Mouse (Mus musculus) heart, embryonic 10.5 days (tissue): ENCODE results near the gene Cda. TPM values are rescaled to one million over a fixed set of nuclear protein-coding genes. Genes with fewer than 3 reads are reported as not detected.
"Not testable (repeated sequence)": the region's sequence is repeated elsewhere in the genome, so short reads cannot be mapped to it uniquely, and the experiment has no call there.

Experiments
- DNase-seq: peaks from one replicate; pipeline ENCODE4 v3.0.0-alpha.2; 2017; ENCODE audit warnings: low spot score
- H3K27ac ChIP-seq: fragments of 300-500 bp; sonication (generic); 2 replicates; pipeline ENCODE4 v1.5.1; 2016; ENCODE audit warnings: mild to moderate bottlenecking
- H3K27me3 ChIP-seq: fragments of 300-500 bp; sonication (generic); 2 replicates; pipeline ENCODE4 v1.6.1; 2016; ENCODE audit warnings: mild to moderate bottlenecking; ENCODE audit not compliant: poor library complexity, insufficient read depth, severe bottlenecking
- H3K36me3 ChIP-seq: fragments of 300-500 bp; sonication (generic); 2 replicates; pipeline ENCODE4 v1.6.1; 2016; ENCODE audit warnings: mild to moderate bottlenecking, moderate library complexity
- H3K4me1 ChIP-seq: fragments of 300-500 bp; sonication (generic); 2 replicates; pipeline ENCODE4 v1.6.1; 2016; ENCODE audit warnings: mild to moderate bottlenecking
- H3K4me3 ChIP-seq: fragments of 300-500 bp; sonication (generic); 2 replicates; pipeline ENCODE4 v1.5.1; 2016; ENCODE audit warnings: mild to moderate bottlenecking, moderate library complexity
- H3K9me3 ChIP-seq: fragments of 300-500 bp; sonication (generic); 2 replicates; pipeline ENCODE4 v1.6.1; 2016; ENCODE audit warnings: mild to moderate bottlenecking, moderate library complexity
- WGBS: fragments of 180-500 bp; shearing (Covaris S2); methylation state at CpG from one replicate; pipeline ENCODE4 v1.1.7; 2016; 5-methylcytosine and 5-hydroxymethylcytosine counted together
- polyA plus RNA-seq: library from polyadenylated mRNA; unstranded; fragments of >200 nt; fragmentation: Nextera tagmentation; extraction: Ambion mirVana; gene quantifications from 2 replicates; pipeline ENCODE4 v1.2.1, GENCODE M21; 2016

Cda gene
- polyA plus RNA-seq, 1 experiment from 2014 or later = 5.2 TPM

DNA sequence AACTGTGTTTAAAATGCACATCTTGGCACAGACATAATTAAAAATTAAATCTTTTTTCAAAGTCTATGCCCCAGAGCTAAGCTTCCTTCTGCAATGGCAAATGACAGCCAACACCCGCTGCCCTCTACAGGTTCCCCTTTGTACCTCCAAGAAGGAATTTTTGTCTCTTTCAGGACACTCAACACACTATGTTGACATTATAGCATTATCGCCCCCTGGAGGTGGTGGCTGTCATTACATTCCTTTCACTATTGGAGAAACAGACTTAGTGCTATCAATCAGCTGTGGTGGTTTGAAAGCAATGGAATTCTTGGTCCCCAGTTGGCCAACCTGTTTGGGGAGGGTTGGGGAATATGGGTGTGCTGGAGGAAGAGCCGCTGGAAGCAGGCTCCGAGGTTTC is 27.8 kb downstream of the Cda start:
- 25% methylated on average over 4 of the region's 4 CpGs for WGBS

DNA sequence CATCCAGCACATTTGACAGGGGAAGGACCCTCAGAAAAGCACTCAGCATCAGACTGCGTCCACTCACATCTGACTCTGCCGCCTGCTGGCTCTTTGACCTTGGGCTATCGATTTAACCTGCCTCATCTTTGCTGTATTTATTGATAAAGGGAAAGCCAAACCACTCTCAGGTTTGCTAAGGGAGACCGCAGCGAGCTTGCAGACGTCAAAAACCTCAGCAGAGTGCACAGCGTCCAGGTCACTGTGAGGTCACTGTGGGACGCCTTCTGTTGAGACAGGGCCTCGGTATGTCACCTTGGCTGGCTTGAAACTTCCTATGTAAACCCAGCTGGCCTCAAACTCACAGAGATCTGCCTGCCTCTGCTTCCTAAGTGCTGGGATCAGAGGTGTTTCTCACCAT is 30.5 kb downstream of the Cda start:
- peaks cover 15% of the 10 kb centered on the region; the same call in 1 of the 2 replicates for H3K27me3 ChIP-seq
- no peak overlapping the region for H3K4me3 ChIP-seq
- H3K27ac ChIP-seq = no peak overlapping the region
- H3K4me1 ChIP-seq = peaks cover 16% of the 10 kb centered on the region; the same call in 1 of the 2 replicates
- WGBS = 74% methylated on average over 9 of the region's 9 CpGs
- no peaks in the 10 kb centered on the region for H3K36me3 ChIP-seq
- H3K9me3 ChIP-seq = no peaks in the 10 kb centered on the region
- DNase-seq = no peak

More for the DNA sequence above, 27.8 kb downstream of the Cda start:
- Histone ChIP-seq H3K9me3 (no peaks in the 10 kb centered on the region), H3K27me3 (no peaks in the 10 kb centered on the region), H3K4me3 (no peak overlapping the region), H3K27ac (no peak overlapping the region), H3K4me1 (peaks cover 23% of the 10 kb centered on the region), H3K36me3 (no peaks in the 10 kb centered on the region)
- DNase-seq = no peak

DNA sequence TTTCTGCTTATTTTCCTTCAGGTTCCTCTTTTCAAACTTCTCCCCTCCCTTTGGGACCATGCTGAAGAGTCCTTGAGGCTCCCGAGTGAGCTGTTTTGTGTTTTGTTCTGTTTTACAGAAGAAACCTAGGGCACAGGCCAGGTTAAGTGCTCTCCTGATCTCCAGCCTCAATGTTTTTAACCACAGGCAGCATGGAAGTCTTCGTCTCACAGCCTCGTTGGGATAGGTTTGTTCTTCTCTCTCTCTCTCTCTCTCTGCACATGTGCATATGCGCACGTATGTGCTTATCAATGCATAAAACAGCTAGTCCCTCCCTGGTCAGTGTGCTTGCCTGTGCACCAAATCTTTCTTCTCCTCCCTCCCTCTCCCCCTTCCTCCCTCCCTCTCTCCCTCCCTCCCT is 30.9 kb downstream of the Cda start:
- no peak for DNase-seq
- Histone ChIP-seq H3K4me3 (no peak overlapping the region), H3K27ac (no peak overlapping the region), H3K27me3 (peaks cover 20% of the 10 kb centered on the region), H3K9me3 (no peaks in the 10 kb centered on the region), H3K4me1 (peaks cover 16% of the 10 kb centered on the region; the same call in 1 of the 2 replicates), H3K36me3 (no peaks in the 10 kb centered on the region)
- WGBS = 77% methylated on average over 5 of the region's 5 CpGs

DNA sequence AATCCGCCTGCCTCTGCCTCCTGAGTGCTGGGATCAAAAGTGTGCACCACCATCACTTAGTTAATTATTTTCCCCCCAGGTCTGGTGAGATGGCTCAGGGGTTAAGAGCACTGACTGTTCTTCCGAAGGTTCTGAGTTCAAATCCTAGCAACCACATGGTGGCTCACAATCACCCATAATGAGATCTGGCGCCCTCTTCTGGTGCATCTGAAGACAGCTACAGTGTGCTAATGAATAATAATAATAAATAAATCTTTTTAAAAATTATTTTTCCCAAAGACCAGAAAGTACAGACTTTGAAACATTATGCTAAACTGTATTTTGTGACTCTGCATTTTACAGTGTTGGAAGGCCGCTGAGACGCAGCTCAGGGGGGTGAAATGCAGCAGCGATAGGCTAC is 32.1 kb downstream of the Cda start:
- WGBS = 85% methylated on average over 6 of the region's 6 CpGs
- H3K36me3 ChIP-seq = no peaks in the 10 kb centered on the region
- H3K9me3 ChIP-seq = no peaks in the 10 kb centered on the region
- H3K4me1 ChIP-seq = peaks cover 11% of the 10 kb centered on the region; the same call in 1 of the 2 replicates
- H3K27me3 ChIP-seq = peaks cover 32% of the 10 kb centered on the region
- no peak for DNase-seq
- H3K27ac ChIP-seq = no peak overlapping the region
- no peak overlapping the region for H3K4me3 ChIP-seq

DNA sequence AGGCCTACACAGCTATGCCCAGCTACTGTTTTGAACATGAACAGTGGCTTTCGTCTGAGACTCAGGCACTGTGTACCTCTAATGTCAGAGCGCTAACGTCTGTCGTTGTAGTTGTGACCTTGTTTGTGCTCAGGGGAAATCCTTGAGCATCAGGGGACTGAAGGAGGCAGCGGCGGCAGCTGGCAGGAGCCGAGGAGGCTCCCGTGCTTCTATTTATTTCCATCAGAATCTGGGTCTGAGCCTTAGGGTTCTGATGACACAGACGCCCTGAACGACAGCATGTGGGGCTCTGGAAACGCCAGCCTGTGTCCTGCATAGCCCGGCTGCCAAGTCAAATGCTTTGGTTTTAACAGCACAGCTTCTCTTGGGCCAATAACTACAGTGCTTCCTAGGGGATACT is 32.8 kb downstream of the Cda start:
- no peaks in the 10 kb centered on the region for H3K36me3 ChIP-seq
- H3K27me3 ChIP-seq = peaks cover 35% of the 10 kb centered on the region
- WGBS = 81% methylated on average over 12 of the region's 12 CpGs
- no peak for DNase-seq
- peaks cover 11% of the 10 kb centered on the region; the same call in 1 of the 2 replicates for H3K4me1 ChIP-seq
- H3K4me3 ChIP-seq = no peak overlapping the region
- H3K27ac ChIP-seq = no peak overlapping the region
- H3K9me3 ChIP-seq = no peaks in the 10 kb centered on the region

DNA sequence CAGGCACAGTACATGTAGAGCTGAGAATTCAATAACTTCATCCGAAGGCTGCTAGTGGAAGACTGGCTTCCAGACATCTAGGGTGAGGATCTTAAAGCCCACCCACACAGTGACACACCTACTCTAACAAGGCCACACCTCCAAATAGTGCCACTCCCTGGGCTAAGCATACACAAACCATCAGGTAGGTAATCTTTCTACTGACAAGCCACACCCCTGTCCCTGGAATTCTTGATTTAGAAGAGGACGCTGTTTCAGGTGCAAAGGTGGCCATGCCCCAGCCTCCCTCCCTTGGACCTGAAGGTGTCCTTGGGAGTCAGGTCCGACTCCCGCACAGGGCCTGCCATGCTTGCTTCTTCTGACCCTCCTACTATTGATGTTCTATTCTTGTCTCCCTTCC is 34.7 kb downstream of the Cda start:
- Histone ChIP-seq H3K4me1 (peaks cover 6% of the 10 kb centered on the region; the same call in 1 of the 2 replicates), H3K36me3 (no peaks in the 10 kb centered on the region), H3K4me3 (no peak overlapping the region), H3K27me3 (peaks cover 35% of the 10 kb centered on the region), H3K27ac (no peak overlapping the region), H3K9me3 (no peaks in the 10 kb centered on the region)
- WGBS = 82% methylated on average over 4 of the region's 4 CpGs
- DNase-seq = no peak

DNA sequence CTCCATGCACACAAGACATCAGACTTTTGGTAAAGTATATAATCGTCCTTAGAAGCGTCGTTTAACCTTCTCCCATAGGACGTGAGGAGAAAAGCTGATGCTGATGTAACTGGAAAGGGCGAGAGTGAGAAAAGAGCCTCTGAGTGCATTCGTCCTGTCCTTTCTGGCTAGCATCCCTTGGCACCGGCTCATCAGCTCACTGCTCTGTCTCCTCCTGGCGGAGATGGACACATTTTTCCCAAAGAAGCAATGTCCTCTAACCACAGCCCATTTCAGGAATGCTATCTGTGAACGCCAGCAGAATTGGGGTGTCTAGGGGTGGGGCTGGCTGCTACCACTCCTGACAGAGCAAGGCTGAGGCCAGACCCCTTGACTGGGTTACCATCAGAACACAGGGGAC is 36.1 kb downstream of the Cda start:
- no peak overlapping the region for H3K27ac ChIP-seq
- no peak overlapping the region for H3K4me3 ChIP-seq
- H3K9me3 ChIP-seq = no peaks in the 10 kb centered on the region
- H3K27me3 ChIP-seq = peaks cover 35% of the 10 kb centered on the region
- WGBS = 78% methylated on average over 9 of the region's 9 CpGs
- no peaks in the 10 kb centered on the region for H3K36me3 ChIP-seq
- peaks cover 6% of the 10 kb centered on the region; the same call in 1 of the 2 replicates for H3K4me1 ChIP-seq
- no peak for DNase-seq

DNA sequence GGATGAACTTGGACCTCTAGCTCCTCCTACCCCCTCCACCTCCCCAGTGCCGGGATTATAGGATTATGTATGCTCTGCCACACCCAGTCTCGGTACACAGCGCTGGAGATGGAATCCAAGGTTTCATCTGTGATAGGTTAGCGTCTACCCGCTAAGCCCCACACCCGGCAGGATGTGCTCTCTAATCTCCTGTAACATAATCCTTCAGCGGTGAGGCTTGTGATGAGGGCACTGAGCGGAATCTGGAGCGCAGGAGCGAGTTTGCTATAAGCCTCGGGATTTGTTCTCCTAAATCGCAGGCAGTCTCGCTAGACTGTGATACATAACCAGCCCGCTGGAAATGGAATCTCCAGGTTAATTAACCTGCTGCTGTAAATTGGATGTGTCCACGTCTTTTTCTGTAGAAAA is 37.5 kb downstream of the Cda start:
- no peak for DNase-seq
- 0 out of 2 replicates have a peak overlapping the region, but pooled peaks have one; percentile 0 for H3K4me3 ChIP-seq
- H3K9me3 ChIP-seq = no peaks in the 10 kb centered on the region
- 20% methylated on average over 15 of the region's 15 CpGs for WGBS
- peaks cover 18% of the 10 kb centered on the region for H3K4me1 ChIP-seq
- H3K27me3 ChIP-seq = peaks cover 35% of the 10 kb centered on the region
- H3K36me3 ChIP-seq = no peaks in the 10 kb centered on the region
- H3K27ac ChIP-seq = no peak overlapping the region

DNA sequence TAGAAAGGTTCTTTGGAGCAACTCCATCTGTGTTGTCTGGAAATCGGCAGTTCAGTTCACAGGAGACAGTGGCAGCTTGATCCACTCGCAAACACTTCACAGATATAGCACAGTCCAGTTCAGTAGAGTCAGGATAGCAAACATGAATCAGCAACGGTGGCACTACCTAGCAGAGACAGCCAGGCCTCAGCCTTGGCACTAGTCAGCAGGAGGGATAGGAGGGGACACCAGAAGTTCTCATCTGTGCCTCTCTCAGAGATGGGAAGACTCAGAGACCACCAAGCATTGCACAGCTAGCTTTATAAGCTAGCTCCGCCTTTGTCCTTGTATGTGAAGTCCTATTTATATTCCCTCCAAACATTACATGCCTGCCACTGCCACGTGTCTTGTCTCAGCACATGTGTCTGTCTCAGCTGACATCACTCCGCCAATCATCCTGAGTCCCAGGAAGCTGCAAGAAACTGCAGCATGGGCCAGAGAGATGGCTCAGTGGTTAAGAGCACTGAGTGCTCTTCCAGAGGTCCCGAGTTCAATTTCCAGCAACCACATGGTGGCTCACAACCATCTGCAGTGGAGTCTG is 39.8 kb downstream of the Cda start:
- Histone ChIP-seq H3K9me3 (no peaks in the 10 kb centered on the region), H3K36me3 (no peaks in the 10 kb centered on the region), H3K27me3 (peaks cover 26% of the 10 kb centered on the region), H3K4me1 (peaks cover 29% of the 10 kb centered on the region), H3K27ac (no peak overlapping the region), H3K4me3 (peak overlapping the region; percentile 42)
- WGBS = 66% methylated on average over 7 of the region's 7 CpGs
- no peak for DNase-seq

DNA sequence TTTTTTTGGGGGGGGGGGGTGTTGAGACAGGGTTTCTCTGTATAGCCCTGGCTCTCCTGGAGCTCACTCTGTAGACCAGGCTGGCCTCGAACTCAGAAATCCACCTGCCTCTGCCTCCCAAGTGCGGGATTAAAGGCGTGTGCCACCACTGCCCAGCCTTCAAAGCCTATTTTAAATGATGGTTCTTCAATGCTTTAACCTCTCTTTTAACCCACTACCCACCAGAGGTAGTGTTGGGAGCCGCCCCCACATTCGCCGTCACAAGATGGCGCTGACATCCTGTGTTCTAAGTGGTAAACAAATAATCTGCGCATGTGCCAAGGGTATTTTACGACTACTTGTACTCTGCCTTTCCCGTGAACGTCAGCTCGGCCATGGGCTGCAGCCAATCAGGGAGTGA is 40.6 kb downstream of the Cda start:
- WGBS = 73% methylated on average over 9 of the region's 12 CpGs
- not testable (repeated sequence) for H3K36me3 ChIP-seq, DNase-seq, H3K9me3 ChIP-seq, H3K27ac ChIP-seq, H3K4me3 ChIP-seq
- Histone ChIP-seq H3K27me3 (peaks cover 18% of the 10 kb centered on the region), H3K4me1 (peaks cover 33% of the 10 kb centered on the region)

DNA sequence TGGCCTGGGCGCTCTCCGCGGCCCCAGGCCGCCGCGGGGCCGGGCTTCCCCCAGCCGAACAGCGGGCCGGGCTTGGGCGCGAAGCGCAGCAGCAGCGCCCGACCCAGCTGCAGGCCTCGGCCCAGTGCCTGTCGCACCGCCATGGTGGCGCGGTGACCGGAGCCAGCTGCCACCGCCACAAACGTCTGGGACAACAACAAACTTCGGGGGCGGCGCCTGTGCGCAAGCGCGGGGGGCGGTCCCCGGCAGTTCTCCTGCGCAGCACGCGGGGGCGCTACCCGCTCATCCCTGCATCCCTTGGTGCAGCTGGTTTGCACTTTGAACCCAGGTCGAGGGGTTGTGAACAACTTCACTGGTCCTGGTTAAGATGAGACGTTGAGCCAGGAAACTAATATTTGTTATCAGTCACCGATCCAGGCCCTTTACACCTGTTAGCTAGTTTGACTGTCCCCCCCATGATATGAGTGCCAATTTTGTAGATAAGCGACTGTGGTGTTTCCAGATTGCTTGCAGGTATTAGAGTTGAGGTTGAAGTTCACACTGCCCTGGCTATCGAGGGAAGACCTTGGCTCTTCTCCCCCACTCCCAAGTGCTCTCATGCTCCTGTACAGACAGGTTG is 41.6 kb downstream of the Cda start, which contains the start of gene Pink1:
Pink1 (minus strand) TSS at position 231 of the 619 bp plus-strand sequence.
- Histone ChIP-seq H3K9me3 (no peaks in the 10 kb centered on the region), H3K4me3 (peak within 1 kb of the TSS; percentile 99), H3K27ac (peak within 1 kb of the TSS; percentile 97), H3K36me3 (no peaks in the 10 kb centered on the region), H3K4me1 (peaks cover 37% of the 10 kb centered on the region), H3K27me3 (peaks cover 8% of the 10 kb centered on the region)
- DNase-seq = peak; percentile 94
- whole genome bisulfite sequencing = 4% methylated on average over 41 of the region's 41 CpGs

DNA sequence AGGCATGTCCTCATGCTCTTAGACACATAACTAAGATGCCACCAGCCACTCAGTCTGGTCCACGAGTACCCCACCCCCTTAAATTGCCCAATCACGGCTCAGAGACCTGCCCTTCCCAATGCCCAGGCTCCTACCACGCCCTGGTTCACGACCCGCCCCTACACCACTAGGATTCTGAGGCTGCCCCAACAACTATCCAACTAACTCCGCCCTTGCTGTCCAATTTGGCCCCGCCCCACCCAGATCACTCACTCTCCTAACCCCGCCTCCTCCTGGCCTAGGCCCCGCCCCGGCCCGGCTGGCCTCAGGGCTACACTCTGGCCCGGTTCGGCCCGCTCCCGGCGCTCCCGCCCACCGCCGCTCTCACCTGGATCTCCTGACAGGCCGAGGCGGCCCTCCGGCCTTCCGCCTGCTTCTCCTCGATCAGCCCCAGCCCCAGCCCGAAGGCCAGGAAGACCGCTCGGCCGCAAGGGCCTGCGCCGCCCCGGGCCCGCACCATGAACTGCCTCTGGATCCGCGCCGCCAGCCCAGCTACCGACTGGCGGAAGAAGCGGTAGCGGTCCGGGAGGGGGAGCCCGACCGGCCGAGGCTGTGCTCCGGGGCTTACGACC is 42.2 kb downstream of the Cda start:
- peaks cover 2% of the 10 kb centered on the region for H3K27me3 ChIP-seq
- no peaks in the 10 kb centered on the region for H3K9me3 ChIP-seq
- H3K27ac ChIP-seq = peak overlapping the region; percentile 97
- peak overlapping the region; percentile 99 for H3K4me3 ChIP-seq
- under 1% methylated on average over 45 of the region's 45 CpGs for WGBS
- DNase-seq = peak; percentile 97
- peaks cover 42% of the 10 kb centered on the region for H3K4me1 ChIP-seq
- no peaks in the 10 kb centered on the region for H3K36me3 ChIP-seq

DNA sequence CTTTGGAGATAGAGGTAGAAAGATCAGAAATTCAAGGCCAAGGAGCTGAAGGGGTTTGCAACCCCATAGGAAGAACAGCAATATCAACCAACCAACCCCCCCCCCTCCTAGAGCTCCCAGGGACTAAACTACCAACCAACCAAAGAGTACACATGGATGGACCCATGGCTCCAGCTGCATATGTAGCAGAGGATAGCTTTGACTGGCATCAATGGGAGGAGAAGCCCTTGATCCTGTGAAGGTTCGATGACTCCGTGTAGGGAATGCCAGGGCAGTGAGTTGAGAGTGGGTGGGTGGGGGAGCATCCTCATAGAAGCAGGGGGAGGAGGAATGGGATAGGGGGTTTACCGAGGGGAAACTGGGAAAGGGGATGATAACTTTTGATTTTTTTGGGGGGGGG is 43.3 kb downstream of the Cda start:
- H3K27me3 ChIP-seq = no peaks in the 10 kb centered on the region
- no peak for DNase-seq
- 81% methylated on average over 3 of the region's 3 CpGs for WGBS

More for the DNA sequence above, 43.3 kb downstream of the Cda start:
- Histone ChIP-seq H3K9me3 (no peaks in the 10 kb centered on the region), H3K4me1 (peaks cover 43% of the 10 kb centered on the region), H3K36me3 (no peaks in the 10 kb centered on the region), H3K27ac (peak overlapping the region; percentile 84), H3K4me3 (no peak overlapping the region)
